Mouse (Mus musculus): Measurements from ENCODE around the gene Jmjd8. TPM values are rescaled to one million over a fixed set of nuclear protein-coding genes. Genes with fewer than 3 reads are reported as not detected.
"Not testable (repeated sequence)": the region's sequence is repeated elsewhere in the genome, so short reads cannot be mapped to it uniquely, and the experiment has no call there.

The Jmjd8 gene
- total RNA-seq, 2 experiments from 2014 or later = 31.6 to 32.4 TPM

- DNase-seq (ENCODE audit: low spot score in 2 of 2) = no peak
These were observed 31.6 kb downstream of the Jmjd8 start for GRCm38 (mm10) chr17:25860229-25860628.

- DNase-seq (ENCODE audit: low spot score in 2 of 2) = peak; percentile 74 to 87
These were observed 32.4 kb downstream of the Jmjd8 start, which contains the start of gene Wdr90 for GRCm38 (mm10) chr17:25860832-25861703. Gene Wdr90 (minus strand): TSS chr17:25861501.

GRCm38 (mm10) chr17:25861704-25862612, 33.3 kb downstream of the Jmjd8 start:
- DNase-seq (ENCODE audit: low spot score in 2 of 2) = no peak

- DNase-seq (ENCODE audit: low spot score in 2 of 2) = no peak
These were observed 35.0 kb downstream of the Jmjd8 start for GRCm38 (mm10) chr17:25863681-25864080.

GRCm38 (mm10) chr17:25864311-25864710, 35.6 kb downstream of the Jmjd8 start:
- DNase-seq (ENCODE audit: low spot score in 2 of 2) = no peak

- no peak for DNase-seq (ENCODE audit: low spot score in 2 of 2)
These were observed 36.6 kb downstream of the Jmjd8 start for GRCm38 (mm10) chr17:25865288-25865687.

GRCm38 (mm10) chr17:25866172-25866571, 37.5 kb downstream of the Jmjd8 start:
- no peak for DNase-seq (ENCODE audit: low spot score in 2 of 2)

GRCm38 (mm10) chr17:25867509-25867835, 38.8 kb downstream of the Jmjd8 start:
- no peak for DNase-seq (ENCODE audit: low spot score in 2 of 2)

GRCm38 (mm10) chr17:25867836-25868600, 39.4 kb downstream of the Jmjd8 start:
- peak in 1 of 2 experiments; percentile 57 for DNase-seq (ENCODE audit: low spot score in 2 of 2)

- DNase-seq (ENCODE audit: low spot score in 2 of 2) = peak in 1 of 2 experiments; percentile 72
These were observed 40.0 kb downstream of the Jmjd8 start, which contains the start of gene Mcrip2 for GRCm38 (mm10) chr17:25868601-25869191. Gene Mcrip2 (minus strand): TSS chr17:25868764.

GRCm38 (mm10) chr17:25869498-25869897, 40.8 kb downstream of the Jmjd8 start:
- DNase-seq (ENCODE audit: low spot score in 2 of 2) = no peak

GRCm38 (mm10) chr17:25869954-25870353, 41.3 kb downstream of the Jmjd8 start:
- DNase-seq (ENCODE audit: low spot score in 2 of 2) = no peak

GRCm38 (mm10) chr17:25871566-25871965, 42.9 kb downstream of the Jmjd8 start:
- not testable (repeated sequence) for DNase-seq (ENCODE audit: low spot score in 2 of 2)

- no peak for DNase-seq (ENCODE audit: low spot score in 2 of 2)
These were observed 44.0 kb downstream of the Jmjd8 start for GRCm38 (mm10) chr17:25872676-25873075.

- no peak for DNase-seq (ENCODE audit: low spot score in 2 of 2)
These were observed 44.9 kb downstream of the Jmjd8 start for GRCm38 (mm10) chr17:25873405-25874147.

GRCm38 (mm10) chr17:25874148-25874720, 45.6 kb downstream of the Jmjd8 start:
- peak in 1 of 2 experiments; percentile 7 for DNase-seq (ENCODE audit: low spot score in 2 of 2)

- peak; percentile 78 to 87 for DNase-seq (ENCODE audit: low spot score in 2 of 2)
These were observed 46.1 kb downstream of the Jmjd8 start, which contains the start of gene Mettl26 for GRCm38 (mm10) chr17:25874721-25875170. Gene Mettl26 (plus strand): TSS chr17:25875074.

- peak; percentile 79 to 89 for DNase-seq (ENCODE audit: low spot score in 2 of 2)
These were observed 46.8 kb downstream of the Jmjd8 start for GRCm38 (mm10) chr17:25875171-25876136.
